Mouse (Mus musculus) embryonic facial prominence, embryonic 14.5 days (tissue): Measurements from ENCODE around the gene Nek6. TPM values are rescaled to one million over a fixed set of nuclear protein-coding genes. Genes with fewer than 3 reads are reported as not detected.

ENCODE experiments used
- ATAC-seq: fragments of 200-750 bp; cut with Nextera tagmentation; 2 replicates; pipeline ENCODE4 v1.8.0; 2017; ENCODE audit warnings: low read depth, moderate number of reproducible peaks, moderate TSS enrichment
- DNase-seq: peaks from one replicate; pipeline ENCODE4 v3.0.0-alpha.2; 2015; ENCODE audit warnings: low spot score
- H3K27ac ChIP-seq: fragments of 300-500 bp; sonication (generic); replicated peaks from 2 replicates; pipeline ENCODE4 v1.5.1; 2014; ENCODE audit warnings: low read depth, mild to moderate bottlenecking, low read length, moderate library complexity
- H3K27me3 ChIP-seq: fragments of 300-500 bp; sonication (generic); replicated peaks from 2 replicates; pipeline ENCODE4 v1.6.1; 2014; ENCODE audit warnings: low read length; ENCODE audit not compliant: control insufficient read depth, insufficient read depth
- H3K36me3 ChIP-seq: fragments of 300-500 bp; sonication (generic); 2 replicates; pipeline ENCODE4 v1.6.1; 2014; ENCODE audit warnings: low read length, mixed read lengths; ENCODE audit not compliant: control insufficient read depth, insufficient read depth
- H3K4me1 ChIP-seq: fragments of 300-500 bp; sonication (generic); 2 replicates; pipeline ENCODE4 v1.6.1; 2014; ENCODE audit warnings: antibody characterized with exemption, low read length; ENCODE audit not compliant: control insufficient read depth, insufficient read depth
- H3K4me2 ChIP-seq: fragments of 300-500 bp; sonication (generic); 2 replicates; pipeline ENCODE4 v1.6.1; 2014; ENCODE audit warnings: low read depth, mild to moderate bottlenecking, low read length, moderate library complexity, mixed read lengths
- H3K4me3 ChIP-seq: fragments of 300-500 bp; sonication (generic); 2 replicates; pipeline ENCODE4 v1.5.1; 2014; ENCODE audit warnings: low read depth, mild to moderate bottlenecking, low read length
- H3K9ac ChIP-seq: fragments of 300-500 bp; sonication (generic); 2 replicates; pipeline ENCODE4 v1.6.1; 2014; ENCODE audit warnings: low read depth, mild to moderate bottlenecking, low read length, moderate library complexity, mixed read lengths
- H3K9me3 ChIP-seq: fragments of 300-500 bp; sonication (generic); 2 replicates; pipeline ENCODE4 v1.6.1; 2016; ENCODE audit warnings: low read length; ENCODE audit not compliant: control insufficient read depth
- WGBS: fragments of 180-500 bp; shearing (Covaris S2); extraction: QIAGEN DNeasy Blood & Tissue Kit; methylation state at CpG from one replicate; pipeline ENCODE4 v1.1.7; 2014; 5-methylcytosine and 5-hydroxymethylcytosine counted together
- polyA plus RNA-seq: library from polyadenylated mRNA; unstranded; fragments of >200 nt; fragmentation: Nextera tagmentation; extraction: Ambion mirVana; gene quantifications from 2 replicates; pipeline ENCODE4 v1.2.1, GENCODE M21; 2014

Gene Nek6
- polyA plus RNA-seq, 1 experiment from 2014 or later = 95.1 TPM

DNA sequence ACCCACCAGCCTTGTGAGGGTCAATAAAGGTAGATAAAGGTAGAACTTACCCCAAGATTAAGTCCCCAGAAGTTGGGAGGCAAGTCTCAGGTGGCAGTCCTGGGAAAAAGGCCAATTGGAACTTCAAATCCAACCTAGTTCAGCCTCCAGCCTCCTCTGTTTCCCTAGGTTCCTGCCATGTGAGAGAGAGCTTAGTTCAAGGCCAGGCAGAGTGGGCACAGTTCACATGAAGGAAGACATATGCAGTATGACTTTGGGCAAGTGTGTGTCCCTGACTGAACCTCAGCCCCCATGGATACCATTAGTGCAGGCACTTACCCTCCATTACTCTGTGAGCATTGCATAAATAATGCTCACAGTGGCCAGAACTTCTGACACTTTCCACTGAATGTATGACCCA lies 34.3 kb downstream of the Nek6 start:
- no peaks in the 10 kb centered on the region for H3K27me3 ChIP-seq
- DNase-seq = no peak
- H3K36me3 ChIP-seq = peaks cover 7% of the 10 kb centered on the region; the same call in 1 of the 2 replicates
- H3K4me3 ChIP-seq = no peak overlapping the region
- no peak for ATAC-seq
- H3K4me1 ChIP-seq = peaks cover 11% of the 10 kb centered on the region; the same call in 1 of the 2 replicates
- no peak overlapping the region for H3K27ac ChIP-seq
- no peak overlapping the region for H3K4me2 ChIP-seq
- no peaks in the 10 kb centered on the region for H3K9me3 ChIP-seq
- H3K9ac ChIP-seq = no peak overlapping the region

DNA sequence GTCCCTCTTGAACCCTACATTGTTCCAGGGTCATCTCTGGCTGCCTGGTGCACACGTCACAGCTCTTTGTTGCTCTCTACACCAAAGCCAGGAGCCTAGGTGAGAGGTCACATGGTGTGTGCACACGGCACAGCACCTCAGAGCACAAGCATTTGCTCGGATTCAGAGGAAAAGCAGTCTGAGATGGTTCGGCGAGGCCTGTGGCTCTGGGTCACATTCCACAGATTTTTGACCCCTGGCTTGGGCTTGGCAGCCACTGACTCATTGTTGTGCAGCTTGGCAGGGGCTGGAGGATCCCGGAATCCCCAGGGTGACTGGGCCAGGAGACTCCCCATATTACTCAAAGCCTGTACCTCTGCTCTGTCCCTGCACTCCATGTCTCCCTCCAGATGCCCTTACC lies 34.8 kb downstream of the Nek6 start:
- WGBS = 14% methylated on average over 6 of the region's 6 CpGs
- no peaks in the 10 kb centered on the region for H3K9me3 ChIP-seq
- ATAC-seq (0 out of 2 replicates have a peak, but pooled peaks have one; percentile 43), DNase-seq (peak; percentile 65)
- H3K4me1 ChIP-seq = peaks cover 11% of the 10 kb centered on the region; the same call in 1 of the 2 replicates
- no peaks in the 10 kb centered on the region for H3K27me3 ChIP-seq
- no peak overlapping the region for H3K4me2 ChIP-seq
- peaks cover 12% of the 10 kb centered on the region for H3K36me3 ChIP-seq
- H3K9ac ChIP-seq = no peak overlapping the region
- no peak overlapping the region for H3K27ac ChIP-seq
- H3K4me3 ChIP-seq = no peak overlapping the region

DNA sequence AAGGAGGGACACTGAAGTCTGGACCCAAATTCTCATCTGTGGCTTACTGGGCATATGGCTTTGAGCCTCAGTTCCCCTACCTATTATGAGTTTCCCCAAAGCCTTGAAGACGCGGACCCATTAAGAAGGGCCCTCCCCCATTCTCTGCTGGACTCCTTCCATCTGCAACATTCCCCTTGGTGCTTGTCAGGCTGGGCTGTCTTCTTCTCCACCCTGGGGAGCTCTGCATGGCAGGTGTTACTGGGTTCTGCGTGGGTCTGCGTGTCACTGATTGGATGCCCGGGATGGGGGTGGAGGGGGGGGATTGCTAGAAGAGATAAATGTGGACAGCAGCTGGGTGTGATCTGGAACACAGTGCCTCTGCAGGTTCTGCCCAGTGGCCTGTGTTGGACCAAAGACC lies 35.3 kb downstream of the Nek6 start:
- ATAC-seq (no peak), DNase-seq (no peak)
- 69% methylated on average over 5 of the region's 5 CpGs for WGBS
- Histone ChIP-seq H3K9me3 (no peaks in the 10 kb centered on the region), H3K27me3 (no peaks in the 10 kb centered on the region), H3K4me3 (no peak overlapping the region), H3K4me2 (no peak overlapping the region), H3K27ac (no peak overlapping the region), H3K4me1 (peaks cover 11% of the 10 kb centered on the region; the same call in 1 of the 2 replicates), H3K9ac (no peak overlapping the region), H3K36me3 (peaks cover 18% of the 10 kb centered on the region)

DNA sequence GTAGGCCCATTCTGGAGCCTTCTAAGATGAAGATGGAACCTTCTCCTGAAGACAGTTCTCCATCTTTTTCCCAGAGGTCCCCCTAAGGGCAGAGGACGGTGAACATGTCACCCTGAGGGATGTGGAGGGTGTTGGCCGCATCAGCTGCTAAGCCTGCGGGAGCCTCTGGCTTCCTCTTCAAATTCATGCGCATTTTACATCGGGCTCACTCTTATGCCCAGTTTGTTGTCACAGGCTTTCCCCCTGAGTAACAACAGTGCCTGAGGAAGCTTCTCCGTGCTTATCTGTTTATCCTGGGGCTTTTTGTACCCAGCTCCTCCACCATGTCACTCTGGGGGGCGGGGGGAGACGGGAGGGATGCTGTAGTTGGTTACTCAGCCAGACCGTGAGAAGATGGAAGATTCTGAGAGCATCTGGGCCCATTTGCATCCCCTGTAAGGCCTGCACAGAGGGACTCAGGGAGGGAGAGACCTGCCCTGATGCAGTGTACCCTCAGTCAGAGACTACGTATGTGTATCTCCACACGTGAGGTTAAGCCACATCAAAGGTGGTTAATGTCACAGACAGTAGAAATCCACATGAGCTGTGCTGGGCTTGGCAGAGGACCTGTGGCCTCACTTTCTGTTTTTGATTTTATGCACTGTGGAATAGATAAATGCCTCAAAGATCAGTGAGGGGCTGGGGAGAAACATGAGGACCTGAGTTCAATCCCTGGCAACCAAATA lies 36.5 kb downstream of the Nek6 start:
- Histone ChIP-seq H3K36me3 (peaks cover 29% of the 10 kb centered on the region), H3K9me3 (no peaks in the 10 kb centered on the region), H3K27me3 (no peaks in the 10 kb centered on the region), H3K4me1 (peaks cover 11% of the 10 kb centered on the region; the same call in 1 of the 2 replicates), H3K27ac (no peak overlapping the region), H3K9ac (no peak overlapping the region), H3K4me2 (no peak overlapping the region), H3K4me3 (no peak overlapping the region)
- ATAC-seq = no peak
- 66% methylated on average over 11 of the region's 11 CpGs for WGBS
- DNase-seq = no peak

DNA sequence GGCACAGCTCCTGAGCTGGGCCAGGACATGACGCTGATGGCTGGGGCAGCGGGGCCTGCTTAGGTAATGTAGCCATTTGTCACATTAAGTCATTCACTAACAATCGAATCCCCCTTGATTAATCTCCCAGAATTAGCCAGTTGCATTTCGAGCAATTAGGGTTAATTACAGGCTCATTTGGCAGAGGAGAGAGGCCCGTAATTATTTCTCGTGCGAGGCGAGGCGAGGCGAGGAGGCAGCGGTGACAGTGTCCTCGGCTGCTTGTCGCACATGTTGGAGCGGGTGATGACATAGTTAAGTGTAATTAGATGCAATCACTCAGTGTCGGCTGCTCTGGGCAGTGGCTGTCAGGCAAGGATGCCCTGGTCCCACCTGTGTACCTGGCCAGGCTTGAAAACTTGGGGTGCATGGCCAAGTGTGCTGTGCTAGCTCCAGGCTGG lies 40.6 kb downstream of the Nek6 start:
- H3K4me3 ChIP-seq = no peak overlapping the region
- ATAC-seq (no peak), DNase-seq (no peak)
- no peak overlapping the region for H3K4me2 ChIP-seq
- peaks cover 29% of the 10 kb centered on the region for H3K36me3 ChIP-seq
- H3K4me1 ChIP-seq = no peaks in the 10 kb centered on the region
- H3K9ac ChIP-seq = no peak overlapping the region
- H3K9me3 ChIP-seq = no peaks in the 10 kb centered on the region
- WGBS = 75% methylated on average over 15 of the region's 15 CpGs
- no peaks in the 10 kb centered on the region for H3K27me3 ChIP-seq
- no peak overlapping the region for H3K27ac ChIP-seq

DNA sequence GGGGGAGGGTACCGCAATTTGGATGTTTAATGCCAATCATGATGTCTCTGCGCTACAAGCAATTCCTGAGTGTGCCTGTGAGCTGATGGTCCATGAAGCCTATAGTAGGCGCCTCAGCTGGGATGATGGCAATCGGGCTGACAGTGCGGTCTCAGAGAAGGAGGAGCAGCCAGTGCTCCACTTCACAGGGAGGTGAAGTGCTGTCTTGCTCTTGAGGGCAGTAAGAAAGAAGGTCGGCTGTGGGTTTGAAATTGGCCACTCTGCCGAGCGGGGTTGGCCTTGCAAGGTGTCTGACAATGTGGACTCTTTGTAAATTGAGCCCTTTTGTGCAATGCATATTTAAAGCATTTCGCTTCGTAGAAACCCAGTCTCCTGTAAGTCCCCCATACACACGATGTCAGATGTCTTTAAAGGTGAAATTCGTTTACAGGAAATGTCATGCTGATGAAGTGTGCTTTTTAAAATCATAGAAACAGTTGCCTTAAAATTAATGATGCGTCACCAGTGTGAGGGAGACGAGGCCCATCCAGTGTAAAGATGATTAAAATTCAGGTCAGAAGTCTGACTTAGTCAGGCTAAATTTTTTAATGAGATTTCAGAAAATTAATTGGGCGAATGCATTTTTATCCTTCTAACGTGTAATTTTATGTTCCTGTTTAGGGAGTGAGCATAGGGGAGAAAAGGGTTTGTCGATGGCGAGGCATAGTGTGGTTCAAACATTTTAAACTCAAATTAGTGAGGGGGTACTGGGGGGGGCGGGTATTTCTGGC lies 43.0 kb downstream of the Nek6 start:
- DNase-seq = no peak
- 74% methylated on average over 19 of the region's 19 CpGs for WGBS

DNA sequence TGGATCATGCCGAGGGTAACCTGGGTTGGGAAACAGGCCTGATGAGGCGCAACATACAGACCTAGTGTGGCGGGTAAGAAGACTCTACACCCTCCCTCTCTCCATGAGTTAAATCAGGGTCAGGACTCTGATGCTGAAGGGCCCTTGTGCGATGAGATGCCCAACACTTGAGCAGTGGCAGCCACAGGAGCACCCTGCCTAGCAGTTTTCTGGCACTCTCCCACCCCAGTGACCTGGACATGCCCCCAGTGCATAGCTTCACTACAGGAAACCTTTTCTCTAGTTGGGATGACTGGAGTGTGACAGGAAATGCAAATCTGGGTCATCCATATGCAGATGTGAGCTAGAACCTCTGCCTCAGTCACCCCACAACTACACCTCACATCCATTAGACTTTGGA lies 44.2 kb downstream of the Nek6 start:
- Histone ChIP-seq H3K27me3 (no peaks in the 10 kb centered on the region), H3K27ac (no peak overlapping the region), H3K4me3 (no peak overlapping the region), H3K36me3 (peaks cover 48% of the 10 kb centered on the region), H3K9me3 (no peaks in the 10 kb centered on the region), H3K9ac (no peak overlapping the region), H3K4me1 (no peaks in the 10 kb centered on the region), H3K4me2 (no peak overlapping the region)
- ATAC-seq (no peak), DNase-seq (no peak)
- WGBS = 89% methylated on average over 4 of the region's 4 CpGs

More for the DNA sequence above, 43.0 kb downstream of the Nek6 start:
- Histone ChIP-seq H3K9me3 (no peaks in the 10 kb centered on the region), H3K27ac (no peak overlapping the region), H3K36me3 (peaks cover 42% of the 10 kb centered on the region), H3K4me2 (no peak overlapping the region), H3K9ac (no peak overlapping the region), H3K4me3 (no peak overlapping the region), H3K4me1 (no peaks in the 10 kb centered on the region), H3K27me3 (no peaks in the 10 kb centered on the region)
- peak; percentile 39; the same call in 1 of the 2 replicates for ATAC-seq

DNA sequence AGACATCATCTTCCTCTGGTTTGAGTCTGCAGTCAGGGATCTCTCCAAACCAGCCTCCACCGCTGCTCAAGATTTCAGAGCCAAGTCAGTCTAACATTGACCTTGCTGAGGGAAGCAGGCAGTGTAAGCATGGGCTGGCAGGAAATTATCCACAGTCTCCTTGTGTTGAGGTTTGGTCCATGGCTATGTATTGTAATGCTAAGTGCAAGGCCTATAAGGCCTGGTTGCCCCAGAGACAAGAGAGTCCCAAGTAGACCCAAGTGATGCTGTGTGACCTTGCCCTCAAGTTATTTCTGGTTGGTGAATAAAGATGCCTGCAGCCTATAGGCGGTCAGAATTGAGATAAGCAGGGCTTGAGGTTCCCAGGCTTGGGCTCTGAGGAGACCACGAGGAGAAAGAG lies 45.3 kb downstream of the Nek6 start:
- H3K4me2 ChIP-seq = no peak overlapping the region
- H3K27ac ChIP-seq = no peak overlapping the region
- H3K36me3 ChIP-seq = peaks cover 48% of the 10 kb centered on the region
- no peaks in the 10 kb centered on the region for H3K9me3 ChIP-seq
- H3K9ac ChIP-seq = no peak overlapping the region
- WGBS = 92% methylated on average over 3 of the region's 3 CpGs
- H3K4me3 ChIP-seq = no peak overlapping the region
- no peak for ATAC-seq
- no peaks in the 10 kb centered on the region for H3K4me1 ChIP-seq
- no peak for DNase-seq
- H3K27me3 ChIP-seq = no peaks in the 10 kb centered on the region
